Mouse (Mus musculus): ENCODE measurements around the gene Ap2b1. TPM values are rescaled to one million over a fixed set of nuclear protein-coding genes. Genes with fewer than 3 reads are reported as not detected.

Ap2b1 gene
- polyA plus RNA-seq, 1 experiment from 2014 or later = 42.4 TPM

DNA sequence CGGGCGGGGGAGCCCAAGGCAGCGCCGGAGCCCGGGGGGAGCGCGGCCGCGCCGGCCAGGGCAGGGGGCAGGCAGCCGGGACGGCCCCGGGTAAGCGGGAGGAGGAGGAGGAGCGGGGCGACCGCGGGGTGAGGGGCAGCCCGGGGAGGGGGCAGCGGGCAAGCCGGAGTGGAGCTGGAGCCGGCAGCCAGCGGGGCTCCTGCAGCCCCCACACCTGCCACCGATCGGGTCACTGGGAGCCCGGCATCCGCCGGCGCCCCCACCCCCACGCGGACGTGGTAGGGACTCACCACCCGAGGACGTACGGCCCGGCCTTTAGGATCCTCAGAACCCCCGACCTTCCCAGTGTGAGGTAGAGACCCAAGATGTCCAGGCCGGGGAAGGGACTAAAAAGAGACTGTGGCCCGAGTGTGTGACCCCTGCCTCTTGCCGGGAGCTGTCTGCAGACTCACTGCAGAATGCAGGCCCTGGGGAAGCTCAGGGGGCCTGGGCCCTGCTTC is 111.0 kb downstream of the Ap2b1 start:
- WGBS = 3% methylated on average over 26 of the region's 40 CpGs
- no peaks in the 10 kb centered on the region for H3K36me3 ChIP-seq (ENCODE audit: insufficient read depth, low read length)
- DNase-seq (ENCODE audit: low spot score) (no peak), ATAC-seq (replicated peaks; ENCODE audit: low FRiP score, low read depth) (peak; percentile 40)
- no peak for TF ChIP-seq CTCF (IDR thresholded peaks at IDR 0.05; ENCODE audit: low read depth)
- no peaks in the 10 kb centered on the region for H3K9me3 ChIP-seq (replicated peaks; ENCODE audit: low read length)
- peak overlapping the region; percentile 77 for H3K4me3 ChIP-seq (replicated peaks; ENCODE audit: low read depth, low read length)
- peak overlapping the region; percentile 60 for H3K9ac ChIP-seq (ENCODE audit: low read depth, low read length)
- H3K4me1 ChIP-seq (replicated peaks; ENCODE audit: insufficient read depth, low read length) = peaks cover 4% of the 10 kb centered on the region
- no peak overlapping the region for H3K27ac ChIP-seq
- peak overlapping the region; percentile 100 for H3K4me2 ChIP-seq (ENCODE audit: low read length)
- no peaks in the 10 kb centered on the region for H3K27me3 ChIP-seq (ENCODE audit: insufficient read depth, low read length)

DNA sequence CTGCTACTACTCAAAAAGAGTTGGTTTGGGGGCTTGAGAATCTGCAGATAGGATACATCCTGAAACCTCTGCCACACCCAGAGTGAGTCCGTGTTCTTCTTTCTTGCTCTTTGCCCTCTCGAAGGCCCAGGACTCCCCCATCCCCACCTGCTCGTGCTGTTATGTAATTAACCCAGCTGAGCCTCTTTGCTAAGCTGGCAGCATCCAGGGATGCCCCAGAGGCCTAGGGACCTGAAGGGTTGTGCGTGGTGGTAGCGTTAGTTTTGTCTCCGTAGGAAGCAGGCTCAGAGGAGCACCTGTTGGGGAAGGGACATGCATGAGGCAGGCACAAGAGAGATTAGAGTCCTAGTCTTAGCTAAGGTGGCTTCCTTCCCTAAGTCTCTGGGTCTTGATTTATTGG is 111.7 kb downstream of the Ap2b1 start:
- ATAC-seq (replicated peaks; ENCODE audit: low FRiP score, low read depth) (no peak), DNase-seq (ENCODE audit: low spot score) (no peak)
- H3K4me3 ChIP-seq (replicated peaks; ENCODE audit: low read depth, low read length) = no peak overlapping the region
- H3K9ac ChIP-seq (ENCODE audit: low read depth, low read length) = no peak overlapping the region
- no peaks in the 10 kb centered on the region for H3K36me3 ChIP-seq (ENCODE audit: insufficient read depth, low read length)
- no peak overlapping the region for H3K4me2 ChIP-seq (ENCODE audit: low read length)
- peaks cover 4% of the 10 kb centered on the region for H3K4me1 ChIP-seq (replicated peaks; ENCODE audit: insufficient read depth, low read length)
- no peaks in the 10 kb centered on the region for H3K27me3 ChIP-seq (ENCODE audit: insufficient read depth, low read length)
- H3K27ac ChIP-seq = no peak overlapping the region
- WGBS = 53% methylated on average over 6 of the region's 6 CpGs
- TF ChIP-seq CTCF (IDR thresholded peaks at IDR 0.05; ENCODE audit: low read depth) = no peak
- H3K9me3 ChIP-seq (replicated peaks; ENCODE audit: low read length) = no peaks in the 10 kb centered on the region

GRCm38 (mm10) chr11:83417080-83417479 is 118.3 kb downstream of the Ap2b1 start:
- peak; percentile 90 for DNase-seq (ENCODE audit: low spot score)

GRCm38 (mm10) chr11:83417708-83418107 is 118.9 kb downstream of the Ap2b1 start:
- DNase-seq (ENCODE audit: low spot score) (no peak), ATAC-seq (replicated peaks; ENCODE audit: low FRiP score, low read depth) (no peak)
- H3K4me3 ChIP-seq (replicated peaks; ENCODE audit: low read depth, low read length) = no peak overlapping the region
- 83% methylated on average over 7 of the region's 7 CpGs for WGBS
- peaks cover 23% of the 10 kb centered on the region for H3K27me3 ChIP-seq (ENCODE audit: insufficient read depth, low read length)
- H3K9me3 ChIP-seq (replicated peaks; ENCODE audit: low read length) = no peaks in the 10 kb centered on the region
- no peak overlapping the region for H3K4me2 ChIP-seq (ENCODE audit: low read length)
- H3K27ac ChIP-seq = no peak overlapping the region
- no peak overlapping the region for H3K9ac ChIP-seq (ENCODE audit: low read depth, low read length)
- H3K4me1 ChIP-seq (replicated peaks; ENCODE audit: insufficient read depth, low read length) = peaks cover 6% of the 10 kb centered on the region; the same call in 1 of the 2 replicates
- no peaks in the 10 kb centered on the region for H3K36me3 ChIP-seq (ENCODE audit: insufficient read depth, low read length)
- no peak for TF ChIP-seq CTCF (IDR thresholded peaks at IDR 0.05; ENCODE audit: low read depth)

More at GRCm38 (mm10) chr11:83417080-83417479, 118.3 kb downstream of the Ap2b1 start:
- Histone ChIP-seq H3K36me3 (ENCODE audit: insufficient read depth, low read length) (no peaks in the 10 kb centered on the region), H3K27me3 (ENCODE audit: insufficient read depth, low read length) (peaks cover 23% of the 10 kb centered on the region), H3K4me3 (replicated peaks; ENCODE audit: low read depth, low read length) (no peak overlapping the region), H3K4me1 (replicated peaks; ENCODE audit: insufficient read depth, low read length) (peaks cover 6% of the 10 kb centered on the region; the same call in 1 of the 2 replicates), H3K27ac (no peak overlapping the region), H3K4me2 (ENCODE audit: low read length) (no peak overlapping the region), H3K9ac (ENCODE audit: low read depth, low read length) (no peak overlapping the region), H3K9me3 (replicated peaks; ENCODE audit: low read length) (no peaks in the 10 kb centered on the region)
- ATAC-seq (replicated peaks; ENCODE audit: low FRiP score, low read depth) = no peak
- 4% methylated on average over 5 of the region's 5 CpGs for WGBS
- TF ChIP-seq CTCF (IDR thresholded peaks at IDR 0.05; ENCODE audit: low read depth) = no peak

DNA sequence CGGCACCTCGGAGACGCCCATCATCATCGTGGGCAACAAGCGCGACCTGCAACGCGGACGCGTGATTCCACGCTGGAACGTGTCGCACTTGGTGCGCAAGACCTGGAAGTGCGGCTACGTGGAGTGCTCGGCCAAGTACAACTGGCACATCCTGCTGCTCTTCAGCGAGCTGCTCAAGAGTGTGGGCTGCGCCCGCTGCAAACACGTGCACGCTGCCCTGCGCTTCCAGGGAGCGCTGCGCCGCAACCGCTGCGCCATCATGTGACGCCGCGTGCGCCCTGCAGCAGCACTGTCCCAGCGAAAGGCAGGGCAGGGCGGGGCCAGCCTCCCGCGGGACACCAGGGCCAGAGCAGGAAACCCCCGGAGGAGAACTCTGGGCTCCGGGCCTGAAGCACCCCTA is 119.7 kb downstream of the Ap2b1 start:
- no peak for TF ChIP-seq CTCF (IDR thresholded peaks at IDR 0.05; ENCODE audit: low read depth)
- H3K4me2 ChIP-seq (ENCODE audit: low read length) = 0 out of 2 replicates have a peak overlapping the region, but pooled peaks have one; percentile 15
- H3K4me1 ChIP-seq (replicated peaks; ENCODE audit: insufficient read depth, low read length) = peaks cover 6% of the 10 kb centered on the region; the same call in 1 of the 2 replicates
- peak; percentile 12 for DNase-seq (ENCODE audit: low spot score)
- no peak overlapping the region for H3K4me3 ChIP-seq (replicated peaks; ENCODE audit: low read depth, low read length)
- H3K36me3 ChIP-seq (ENCODE audit: insufficient read depth, low read length) = no peaks in the 10 kb centered on the region
- peaks cover 23% of the 10 kb centered on the region for H3K27me3 ChIP-seq (ENCODE audit: insufficient read depth, low read length)
- H3K9ac ChIP-seq (ENCODE audit: low read depth, low read length) = no peak overlapping the region
- ATAC-seq (replicated peaks; ENCODE audit: low FRiP score, low read depth) = no peak
- 4% methylated on average over 38 of the region's 38 CpGs for WGBS
- no peaks in the 10 kb centered on the region for H3K9me3 ChIP-seq (replicated peaks; ENCODE audit: low read length)
- H3K27ac ChIP-seq = no peak overlapping the region

DNA sequence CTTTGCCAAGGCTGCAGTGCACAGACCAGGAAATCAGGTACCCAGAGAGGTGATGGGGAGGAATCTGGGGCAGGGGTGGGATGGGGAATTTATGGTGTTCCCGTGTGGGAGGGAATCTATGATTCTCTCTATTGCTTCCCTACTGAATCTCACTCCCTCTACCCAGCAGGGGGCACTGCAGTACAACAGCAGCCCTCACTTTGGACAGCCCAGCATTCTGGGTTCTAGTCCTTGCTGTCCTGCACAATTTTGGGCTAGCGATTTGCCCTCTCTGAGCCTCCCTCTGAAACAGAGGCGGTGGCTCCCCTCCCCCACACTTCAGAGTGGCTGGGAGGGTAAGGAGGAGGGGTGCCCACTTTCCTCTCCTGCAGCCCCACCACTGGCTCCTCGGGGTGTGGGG is 121.5 kb downstream of the Ap2b1 start:
- no peak overlapping the region for H3K9ac ChIP-seq (ENCODE audit: low read depth, low read length)
- H3K4me2 ChIP-seq (ENCODE audit: low read length) = no peak overlapping the region
- WGBS = 42% methylated on average over 4 of the region's 4 CpGs
- H3K4me3 ChIP-seq (replicated peaks; ENCODE audit: low read depth, low read length) = no peak overlapping the region
- peak; percentile 21; the same call in 1 of the 2 replicates for TF ChIP-seq CTCF (IDR thresholded peaks at IDR 0.05; ENCODE audit: low read depth)
- no peaks in the 10 kb centered on the region for H3K36me3 ChIP-seq (ENCODE audit: insufficient read depth, low read length)
- peaks cover 6% of the 10 kb centered on the region; the same call in 1 of the 2 replicates for H3K4me1 ChIP-seq (replicated peaks; ENCODE audit: insufficient read depth, low read length)
- no peak for DNase-seq (ENCODE audit: low spot score)
- peaks cover 23% of the 10 kb centered on the region for H3K27me3 ChIP-seq (ENCODE audit: insufficient read depth, low read length)
- no peaks in the 10 kb centered on the region for H3K9me3 ChIP-seq (replicated peaks; ENCODE audit: low read length)
- no peak for ATAC-seq (replicated peaks; ENCODE audit: low FRiP score, low read depth)
- H3K27ac ChIP-seq = no peak overlapping the region

DNA sequence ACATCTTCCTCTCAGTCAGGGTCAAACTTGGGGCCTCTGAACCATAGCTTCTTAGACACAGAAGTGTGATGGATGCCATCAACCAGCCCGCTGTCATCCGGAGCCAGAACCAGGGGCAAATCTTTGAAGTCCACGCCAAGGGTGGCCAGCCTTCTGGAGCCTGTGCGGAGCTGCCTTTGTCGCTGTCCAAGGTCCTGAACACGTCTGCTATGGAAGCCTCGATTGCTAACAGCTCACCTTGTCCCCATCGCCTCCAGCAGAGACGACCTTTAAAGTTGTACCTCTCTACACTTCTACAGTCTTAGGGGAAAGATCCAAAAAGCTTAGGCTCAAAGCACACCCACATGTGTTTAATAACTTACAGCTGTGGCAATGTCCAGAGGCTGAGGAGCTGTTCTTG is 122.5 kb downstream of the Ap2b1 start:
- H3K9ac ChIP-seq (ENCODE audit: low read depth, low read length) = no peak overlapping the region
- TF ChIP-seq CTCF (IDR thresholded peaks at IDR 0.05; ENCODE audit: low read depth) = no peak
- peak; percentile 81 for DNase-seq (ENCODE audit: low spot score)
- ATAC-seq (replicated peaks; ENCODE audit: low FRiP score, low read depth) = no peak
- peaks cover 6% of the 10 kb centered on the region; the same call in 1 of the 2 replicates for H3K4me1 ChIP-seq (replicated peaks; ENCODE audit: insufficient read depth, low read length)
- no peaks in the 10 kb centered on the region for H3K36me3 ChIP-seq (ENCODE audit: insufficient read depth, low read length)
- 2% methylated on average over 9 of the region's 9 CpGs for WGBS
- peaks cover 23% of the 10 kb centered on the region for H3K27me3 ChIP-seq (ENCODE audit: insufficient read depth, low read length)
- no peaks in the 10 kb centered on the region for H3K9me3 ChIP-seq (replicated peaks; ENCODE audit: low read length)
- H3K4me3 ChIP-seq (replicated peaks; ENCODE audit: low read depth, low read length) = no peak overlapping the region
- H3K4me2 ChIP-seq (ENCODE audit: low read length) = no peak overlapping the region
- no peak overlapping the region for H3K27ac ChIP-seq

All from kidney, postnatal 0 days (tissue).